ENCODE assay signal across 12 mouse cellular contexts in genomic region chr14:34499664-34500063, GRCm38 (mm10). TPM values are rescaled to one million over a fixed set of nuclear protein-coding genes. Genes with fewer than 3 reads are reported as not detected.
DNase-seq lines count a peak whose midpoint lies in the region; ATAC-seq lines count a peak whose summit lies in the region.
"Had no signal": no experiment of that assay in that cellular context is flagged by ENCODE, and none has a peak within 500 bp of the region (broad histone marks: within the 10 kb centered on the region; RNA-seq: fewer than 3 reads in every experiment).

No protein-coding gene starts in this region.

- WGBS in kidney, embryonic 16.5 days: 59% methylated on average over 4 of the region's 4 CpGs
- WGBS in forebrain, embryonic 14.5 days: 57% methylated on average over 4 of the region's 4 CpGs
- WGBS in intestine, embryonic 15.5 days: 61% methylated on average over 4 of the region's 4 CpGs
- WGBS in neural tube, embryonic 14.5 days: 70% methylated on average over 4 of the region's 4 CpGs

- H3K9me3 ChIP-seq in kidney, embryonic 16.5 days (ENCODE audit: low read length): no peaks in the 10 kb centered on the region
- H3K9me3 ChIP-seq in forebrain, embryonic 14.5 days (replicated peaks; ENCODE audit: control insufficient read depth, low read length): no peaks in the 10 kb centered on the region
- H3K9me3 ChIP-seq in intestine, embryonic 15.5 days: no peaks in the 10 kb centered on the region
- H3K9me3 ChIP-seq in neural tube, embryonic 14.5 days (ENCODE audit: control insufficient read depth, low read length): no peaks in the 10 kb centered on the region
- H3K9me3 ChIP-seq: megakaryocyte, embryonic 14.5 days had no signal

- H3K4me2 ChIP-seq in kidney, embryonic 16.5 days (replicated peaks; ENCODE audit: low read depth, low read length): peak overlapping the region; percentile 69
- H3K4me2 ChIP-seq in forebrain, embryonic 14.5 days (ENCODE audit: low read length): peak overlapping the region; percentile 55
- peak overlapping the region; percentile 46; the same call in 1 of the 2 replicates for H3K4me2 ChIP-seq in intestine, embryonic 15.5 days (replicated peaks)
- peak overlapping the region; percentile 59; the same call in 1 of the 2 replicates for H3K4me2 ChIP-seq in neural tube, embryonic 14.5 days (ENCODE audit: low read depth, low read length)

- peak overlapping the region; percentile 3; the same call in 1 of the 2 replicates for H3K9ac ChIP-seq in kidney, embryonic 16.5 days (replicated peaks; ENCODE audit: low read length)
- no peak overlapping the region for H3K9ac ChIP-seq in forebrain, embryonic 14.5 days (ENCODE audit: low read length)
- no peak overlapping the region for H3K9ac ChIP-seq in intestine, embryonic 15.5 days
- no peak overlapping the region for H3K9ac ChIP-seq in neural tube, embryonic 14.5 days (replicated peaks; ENCODE audit: low read depth, low read length)

- no peaks in the 10 kb centered on the region for H3K36me3 ChIP-seq in kidney, embryonic 16.5 days (ENCODE audit: insufficient read depth, low read length)
- no peaks in the 10 kb centered on the region for H3K36me3 ChIP-seq in forebrain, embryonic 14.5 days (ENCODE audit: control insufficient read depth, insufficient read depth, low read length)
- no peaks in the 10 kb centered on the region for H3K36me3 ChIP-seq in intestine, embryonic 15.5 days
- H3K36me3 ChIP-seq in neural tube, embryonic 14.5 days (ENCODE audit: control insufficient read depth, insufficient read depth, low read length): no peaks in the 10 kb centered on the region

- H3K27ac ChIP-seq in kidney, embryonic 16.5 days (ENCODE audit: low read length): 0 out of 2 replicates have a peak overlapping the region, but pooled peaks have one; percentile 33
- no peak overlapping the region for H3K27ac ChIP-seq in forebrain, embryonic 14.5 days (ENCODE audit: low read depth, low read length)
- H3K27ac ChIP-seq in intestine, embryonic 15.5 days: no peak overlapping the region
- H3K27ac ChIP-seq in neural tube, embryonic 14.5 days (ENCODE audit: low read depth, low read length): no peak overlapping the region

- H3K27me3 ChIP-seq in kidney, embryonic 16.5 days (ENCODE audit: insufficient read depth, low read length): no peaks in the 10 kb centered on the region
- H3K27me3 ChIP-seq in forebrain, embryonic 14.5 days (replicated peaks; ENCODE audit: control insufficient read depth, insufficient read depth, low read length): no peaks in the 10 kb centered on the region
- H3K27me3 ChIP-seq in intestine, embryonic 15.5 days (replicated peaks): no peaks in the 10 kb centered on the region
- no peaks in the 10 kb centered on the region for H3K27me3 ChIP-seq in neural tube, embryonic 14.5 days (ENCODE audit: control insufficient read depth, insufficient read depth, low read length)

- ATAC-seq in kidney, embryonic 16.5 days (ENCODE audit: low FRiP score, low TSS enrichment): no peak
- ATAC-seq in forebrain, embryonic 14.5 days: no peak
- no peak for ATAC-seq in intestine, embryonic 15.5 days
- ATAC-seq in neural tube, embryonic 14.5 days (ENCODE audit: low read depth): no peak
- ATAC-seq in monocyte, adult 5-6 weeks (replicated peaks; ENCODE audit: insufficient number of reproducible peaks, low FRiP score, low TSS enrichment, poor library complexity, severe bottlenecking): no peak

- no peak for DNase-seq in kidney, postnatal 14 days
- DNase-seq in forebrain, embryonic 14.5 days (ENCODE audit: low spot score): no peak
- DNase-seq in left cerebral cortex, adult 11 months (ENCODE audit: low spot score): no peak
- DNase-seq in cerebellum, adult 9-10 months: no peak

- peaks cover 30% of the 10 kb centered on the region for H3K4me1 ChIP-seq in kidney, embryonic 16.5 days (ENCODE audit: insufficient read depth, low read length)
- peaks cover 19% of the 10 kb centered on the region for H3K4me1 ChIP-seq in forebrain, embryonic 14.5 days (ENCODE audit: control insufficient read depth, insufficient read depth, low read length)
- H3K4me1 ChIP-seq in intestine, embryonic 15.5 days (replicated peaks): peaks cover 11% of the 10 kb centered on the region; the same call in 1 of the 2 replicates
- peaks cover 23% of the 10 kb centered on the region; the same call in 1 of the 2 replicates for H3K4me1 ChIP-seq in neural tube, embryonic 14.5 days (ENCODE audit: control insufficient read depth, insufficient read depth, low read length)

- H3K4me3 ChIP-seq in kidney, embryonic 16.5 days (ENCODE audit: low read length): peak overlapping the region; percentile 91
- H3K4me3 ChIP-seq in forebrain, embryonic 14.5 days (ENCODE audit: low read depth, low read length): no peak overlapping the region
- H3K4me3 ChIP-seq in intestine, embryonic 15.5 days (replicated peaks): no peak overlapping the region
- peak overlapping the region; percentile 4; the same call in 1 of the 2 replicates for H3K4me3 ChIP-seq in neural tube, embryonic 14.5 days (ENCODE audit: low read depth, low read length)
- H3K4me3 ChIP-seq: megakaryocyte, embryonic 14.5 days had no signal

RNA-seq across cellular contexts. Expression of gene Bmpr1a, which starts 3.5 kb away (rescaled TPM):
- 24.9 and 38.5 TPM in 2 replicates for polyA plus RNA-seq in kidney, embryonic 16.5 days (2015; fragmentation: Nextera tagmentation; extraction: Ambion mirVana)
- 21.3 and 22.5 TPM in 2 replicates for polyA plus RNA-seq in forebrain, embryonic 14.5 days (2014; fragmentation: Nextera tagmentation; extraction: Ambion mirVana)
- 34.8 and 41.3 TPM in 2 replicates for polyA plus RNA-seq in intestine, embryonic 15.5 days (2015; fragmentation: Nextera tagmentation; extraction: Ambion mirVana)
- polyA plus RNA-seq in neural tube, embryonic 14.5 days (2014; fragmentation: Nextera tagmentation; extraction: Ambion mirVana): 26.9 and 29.1 TPM in 2 replicates
- 0.53 to 1.6 TPM (median 0.68 TPM) in 3 replicates for total RNA-seq in monocyte, adult 5-6 weeks (2017)

RNA-seq across cellular contexts. Expression of gene 9230112D13Rik, which starts 22.9 kb away (rescaled TPM):
- not detected in 2 replicates for polyA plus RNA-seq in kidney, embryonic 16.5 days (2015; fragmentation: Nextera tagmentation; extraction: Ambion mirVana)
- polyA plus RNA-seq in forebrain, embryonic 14.5 days (2014; fragmentation: Nextera tagmentation; extraction: Ambion mirVana): not detected in 2 replicates
- not detected in 2 replicates for polyA plus RNA-seq in intestine, embryonic 15.5 days (2015; fragmentation: Nextera tagmentation; extraction: Ambion mirVana)
- not detected in 2 replicates for polyA plus RNA-seq in neural tube, embryonic 14.5 days (2014; fragmentation: Nextera tagmentation; extraction: Ambion mirVana)
- not detected in 3 replicates for total RNA-seq in monocyte, adult 5-6 weeks (2017)
- total RNA-seq: adrenal gland, postnatal 4 days; left cerebral cortex, postnatal 10 days; MEL had no signal

Comparison
In these comparisons a context has a peak if more than half of its experiments do, and no peak if none do; other contexts are left out.
1. H3K4me3 ChIP-seq: peak in kidney, embryonic 16.5 days (single experiment) and neural tube, embryonic 14.5 days (single experiment); none in forebrain, embryonic 14.5 days (single experiment) and intestine, embryonic 15.5 days (single experiment).
2. Peak in every context shown above with its lines, with median percentiles within 50 percentile points of each other: H3K4me2 ChIP-seq.